Mouse (Mus musculus): ENCODE measurements around the gene Ccdc12. TPM values are rescaled to one million over a fixed set of nuclear protein-coding genes. Genes with fewer than 3 reads are reported as not detected.

Gene Ccdc12
- polyA plus RNA-seq, 1 experiment from 2014 or later, result 164 TPM

GRCm38 (mm10) chr9:110652963-110653654, 3.2 kb upstream of the Ccdc12 start:
- WGBS, result 25% methylated on average over 14 of the region's 14 CpGs
- H3K9me3 ChIP-seq (replicated peaks), result no peaks in the 10 kb centered on the region
- peaks cover 43% of the 10 kb centered on the region for H3K4me1 ChIP-seq
- DNase-seq (ENCODE audit: low spot score), result no peak
- H3K36me3 ChIP-seq, result no peaks in the 10 kb centered on the region
- H3K4me3 ChIP-seq, result peak overlapping the region; percentile 77
- peak overlapping the region; percentile 80 for H3K27ac ChIP-seq
- peaks cover 49% of the 10 kb centered on the region for H3K27me3 ChIP-seq (ENCODE audit: low read depth, poor library complexity, severe bottlenecking)

- Histone ChIP-seq H3K27me3 (ENCODE audit: low read depth, poor library complexity, severe bottlenecking) (peaks cover 49% of the 10 kb centered on the region), H3K4me3 (peak within 1 kb of the TSS; percentile 77), H3K27ac (peak within 1 kb of the TSS; percentile 80), H3K4me1 (peaks cover 43% of the 10 kb centered on the region), H3K36me3 (peaks cover 1% of the 10 kb centered on the region; the same call in 1 of the 2 replicates), H3K9me3 (replicated peaks) (no peaks in the 10 kb centered on the region)
- under 1% methylated on average over 75 of the region's 75 CpGs for WGBS
- DNase-seq (ENCODE audit: low spot score), result peak; percentile 89
Observed at GRCm38 (mm10) chr9:110653655-110654461, 2.4 kb upstream of the Ccdc12 start, which contains the start of gene Nbeal2. Gene Nbeal2 (minus strand): TSS chr9:110654161.

GRCm38 (mm10) chr9:110654726-110655650, 1.3 kb upstream of the Ccdc12 start:
- Histone ChIP-seq H3K36me3 (peaks cover 10% of the 10 kb centered on the region), H3K4me1 (peaks cover 43% of the 10 kb centered on the region), H3K27me3 (ENCODE audit: low read depth, poor library complexity, severe bottlenecking) (peaks cover 41% of the 10 kb centered on the region), H3K27ac (no peak overlapping the region), H3K9me3 (replicated peaks) (no peaks in the 10 kb centered on the region), H3K4me3 (peak overlapping the region; percentile 77)
- WGBS, result 81% methylated on average over 19 of the region's 19 CpGs
- DNase-seq (ENCODE audit: low spot score), result no peak

- H3K4me1 ChIP-seq, result peaks cover 43% of the 10 kb centered on the region
- 78% methylated on average over 10 of the region's 10 CpGs for WGBS
Observed at GRCm38 (mm10) chr9:110655651-110656007, 674 bp upstream of the Ccdc12 start.

GRCm38 (mm10) chr9:110657474-110658078, 1.3 kb downstream of the Ccdc12 start:
- DNase-seq (ENCODE audit: low spot score), result no peak
- peaks cover 15% of the 10 kb centered on the region for H3K27me3 ChIP-seq (ENCODE audit: low read depth, poor library complexity, severe bottlenecking)
- no peaks in the 10 kb centered on the region for H3K9me3 ChIP-seq (replicated peaks)
- H3K36me3 ChIP-seq, result peaks cover 10% of the 10 kb centered on the region
- 85% methylated on average over 13 of the region's 13 CpGs for WGBS
- H3K27ac ChIP-seq, result peak overlapping the region; percentile 95; the same call in 1 of the 2 replicates
- peaks cover 41% of the 10 kb centered on the region for H3K4me1 ChIP-seq
- H3K4me3 ChIP-seq, result peak overlapping the region; percentile 72

More at GRCm38 (mm10) chr9:110655651-110656007, 674 bp upstream of the Ccdc12 start:
- H3K27ac ChIP-seq, result peak overlapping the region; percentile 95
- no peaks in the 10 kb centered on the region for H3K9me3 ChIP-seq (replicated peaks)
- peaks cover 34% of the 10 kb centered on the region for H3K27me3 ChIP-seq (ENCODE audit: low read depth, poor library complexity, severe bottlenecking)
- peak overlapping the region; percentile 72 for H3K4me3 ChIP-seq
- DNase-seq (ENCODE audit: low spot score), result no peak
- peaks cover 10% of the 10 kb centered on the region for H3K36me3 ChIP-seq

GRCm38 (mm10) chr9:110659521-110659920, 3.2 kb downstream of the Ccdc12 start:
- peaks cover 10% of the 10 kb centered on the region for H3K36me3 ChIP-seq
- H3K27me3 ChIP-seq (ENCODE audit: low read depth, poor library complexity, severe bottlenecking), result no peaks in the 10 kb centered on the region
- no peak overlapping the region for H3K4me3 ChIP-seq
- DNase-seq (ENCODE audit: low spot score), result no peak
- H3K9me3 ChIP-seq (replicated peaks), result no peaks in the 10 kb centered on the region
- WGBS, result 90% methylated on average over 12 of the region's 12 CpGs
- H3K4me1 ChIP-seq, result peaks cover 23% of the 10 kb centered on the region
- H3K27ac ChIP-seq, result no peak overlapping the region

- 76% methylated on average over 2 of the region's 2 CpGs for WGBS
- H3K27me3 ChIP-seq (ENCODE audit: low read depth, poor library complexity, severe bottlenecking), result no peaks in the 10 kb centered on the region
- peaks cover 10% of the 10 kb centered on the region for H3K36me3 ChIP-seq
- no peak overlapping the region for H3K27ac ChIP-seq
- H3K4me3 ChIP-seq, result no peak overlapping the region
- no peak for DNase-seq (ENCODE audit: low spot score)
- peaks cover 18% of the 10 kb centered on the region for H3K4me1 ChIP-seq
- H3K9me3 ChIP-seq (replicated peaks), result no peaks in the 10 kb centered on the region
Observed at GRCm38 (mm10) chr9:110660208-110660607, 3.9 kb downstream of the Ccdc12 start.

GRCm38 (mm10) chr9:110660856-110661612, 4.7 kb downstream of the Ccdc12 start:
- WGBS, result 74% methylated on average over 7 of the region's 7 CpGs
- H3K9me3 ChIP-seq (replicated peaks), result no peaks in the 10 kb centered on the region
- H3K27ac ChIP-seq, result no peak overlapping the region
- DNase-seq (ENCODE audit: low spot score), result no peak
- no peaks in the 10 kb centered on the region for H3K27me3 ChIP-seq (ENCODE audit: low read depth, poor library complexity, severe bottlenecking)
- H3K4me1 ChIP-seq, result peaks cover 15% of the 10 kb centered on the region
- no peak overlapping the region for H3K4me3 ChIP-seq
- H3K36me3 ChIP-seq, result peaks cover 10% of the 10 kb centered on the region

GRCm38 (mm10) chr9:110662844-110663243, 6.5 kb downstream of the Ccdc12 start:
- peaks cover 10% of the 10 kb centered on the region for H3K36me3 ChIP-seq
- no peak overlapping the region for H3K4me3 ChIP-seq
- H3K9me3 ChIP-seq (replicated peaks), result no peaks in the 10 kb centered on the region
- H3K4me1 ChIP-seq, result peaks cover 19% of the 10 kb centered on the region
- DNase-seq (ENCODE audit: low spot score), result no peak
- 92% methylated on average over 1 of the region's 1 CpGs for WGBS
- no peaks in the 10 kb centered on the region for H3K27me3 ChIP-seq (ENCODE audit: low read depth, poor library complexity, severe bottlenecking)
- H3K27ac ChIP-seq, result no peak overlapping the region

- Histone ChIP-seq H3K36me3 (no peaks in the 10 kb centered on the region), H3K4me1 (peaks cover 18% of the 10 kb centered on the region), H3K27ac (peak overlapping the region; percentile 50; the same call in 1 of the 2 replicates), H3K4me3 (no peak overlapping the region), H3K27me3 (ENCODE audit: low read depth, poor library complexity, severe bottlenecking) (no peaks in the 10 kb centered on the region), H3K9me3 (replicated peaks) (no peaks in the 10 kb centered on the region)
- no peak for DNase-seq (ENCODE audit: low spot score)
- WGBS, result 22% methylated on average over 4 of the region's 4 CpGs
Observed at GRCm38 (mm10) chr9:110665912-110666311, 9.6 kb downstream of the Ccdc12 start.

- Histone ChIP-seq H3K4me3 (no peak overlapping the region), H3K36me3 (no peaks in the 10 kb centered on the region), H3K4me1 (peaks cover 22% of the 10 kb centered on the region), H3K27ac (peak overlapping the region; percentile 50; the same call in 1 of the 2 replicates), H3K27me3 (ENCODE audit: low read depth, poor library complexity, severe bottlenecking) (no peaks in the 10 kb centered on the region), H3K9me3 (replicated peaks) (no peaks in the 10 kb centered on the region)
- WGBS, result 56% methylated on average over 8 of the region's 8 CpGs
- no peak for DNase-seq (ENCODE audit: low spot score)
Observed at GRCm38 (mm10) chr9:110666374-110666773, 10.1 kb downstream of the Ccdc12 start.

Measured in limb, embryonic 10.5 days (tissue).